Mouse (Mus musculus) spleen, adult 2 months (tissue): ENCODE data around the gene 2210016F16Rik. TPM values are rescaled to one million over a fixed set of nuclear protein-coding genes. Genes with fewer than 3 reads are reported as not detected.

ENCODE experiments used
- DNase-seq, 2 experiments: peaks; one replicate each; pipeline versions ENCODE4 v3.0.0 to v3.0.0-alpha.2; 2012 to 2021; ENCODE audit warnings: low spot score in 2 of 2, low read depth in 1 of 2
- H3K27ac ChIP-seq: fragments of 200-500 bp; 2 replicates; pipeline ENCODE4 v1.5.1; 2012; ENCODE audit warnings: low read length, inconsistent platforms; ENCODE audit not compliant: insufficient read depth
- H3K27me3 ChIP-seq: fragments of 200-500 bp; 2 replicates; pipeline ENCODE4 v1.6.1; 2012; ENCODE audit warnings: mild to moderate bottlenecking, moderate library complexity, low read length, inconsistent platforms; ENCODE audit not compliant: control insufficient read depth, insufficient read depth
- H3K36me3 ChIP-seq: fragments of 200-500 bp; 2 replicates; pipeline ENCODE4 v1.6.1; 2012; ENCODE audit warnings: mild to moderate bottlenecking, low read length, inconsistent platforms; ENCODE audit not compliant: control insufficient read depth, insufficient read depth
- H3K4me1 ChIP-seq: fragments of 200-500 bp; 2 replicates; pipeline ENCODE4 v1.6.1; 2011; ENCODE audit warnings: inconsistent platforms; ENCODE audit not compliant: control insufficient read depth, insufficient read depth, insufficient read length
- H3K4me3 ChIP-seq: fragments of 200-500 bp; 2 replicates; pipeline ENCODE4 v1.5.1; 2011; ENCODE audit warnings: mild to moderate bottlenecking, inconsistent platforms; ENCODE audit not compliant: insufficient read depth, insufficient read length; ENCODE audit errors: extremely low read depth
- CTCF ChIP-seq: fragments of 200-500 bp; IDR thresholded peaks from 2 replicates; pipeline ENCODE4 v1.5.1; 2011; ENCODE audit warnings: mild to moderate bottlenecking, inconsistent platforms; ENCODE audit not compliant: insufficient read depth, insufficient read length, insufficient replicate concordance; ENCODE audit errors: extremely low read depth
- POLR2A ChIP-seq: fragments of 200-500 bp; IDR thresholded peaks from 2 replicates; pipeline ENCODE4 v1.6.1; 2011; ENCODE audit warnings: low read depth, low read length, inconsistent platforms
- WGBS: fragments of 180-500 bp; shearing (Covaris S2); methylation state at CpG from one replicate; pipeline ENCODE4 v1.1.7; 2018; 5-methylcytosine and 5-hydroxymethylcytosine counted together
- polyA plus RNA-seq: library from polyadenylated mRNA; depleted of rRNA; stranded (reverse); fragments of >200 nt; gene quantifications from 2 replicates; pipeline ENCODE4 v1.2.3, GENCODE M21; 2012; rRNA removed

Gene 2210016F16Rik
- polyA plus RNA-seq, 1 experiment, result 14.4 TPM

- no peak overlapping the region for H3K27ac ChIP-seq
- no peak for DNase-seq
- H3K36me3 ChIP-seq, result no peaks in the 10 kb centered on the region
- WGBS, result 90% methylated on average over 5 of the region's 5 CpGs
- no peaks in the 10 kb centered on the region for H3K4me1 ChIP-seq
- TF ChIP-seq CTCF, result no peak
- TF ChIP-seq POLR2A, result no peak
- H3K4me3 ChIP-seq, result no peak overlapping the region
- H3K27me3 ChIP-seq, result no peaks in the 10 kb centered on the region
These were observed 50.9 kb downstream of the 2210016F16Rik start for GRCm38 (mm10) chr13:58334116-58334515.

Other genes starting within 250 kb of the 2210016F16Rik start
- gene Idnk, start 227.6 kb downstream of the 2210016F16Rik start, polyA plus RNA-seq, result 22.6 and 24.7 TPM in 2 replicates
- gene Ubqln1, start 169.6 kb downstream of the 2210016F16Rik start, polyA plus RNA-seq, result 75.4 and 94.8 TPM in 2 replicates
- 1.5 and 2.2 TPM in 2 replicates for gene Gkap1, start 109.5 kb downstream of the 2210016F16Rik start, polyA plus RNA-seq
- gene Kif27, start 26.1 kb downstream of the 2210016F16Rik start, polyA plus RNA-seq, result 0.02 TPM in 2 replicates
- gene Rmi1, start 17.0 kb upstream of the 2210016F16Rik start, polyA plus RNA-seq, result 9.4 and 10.9 TPM in 2 replicates
- 163 and 210 TPM in 2 replicates for gene Hnrnpk, start 18.1 kb upstream of the 2210016F16Rik start, polyA plus RNA-seq
- 0.12 and 0.19 TPM in 2 replicates for gene Slc28a3, start 225.7 kb upstream of the 2210016F16Rik start, polyA plus RNA-seq